Mouse (Mus musculus) c-Kit-positive CD71-negative TER-119-negative erythroid progenitor cells, embryonic 14.5 days (primary cell): ENCODE data around the gene Mia2.

ENCODE experiments used
- DNase-seq: peaks from one replicate; pipeline ENCODE4 v3.0.0-alpha.2; 2013; ENCODE audit warnings: low read depth

Gene Mia2

DNA sequence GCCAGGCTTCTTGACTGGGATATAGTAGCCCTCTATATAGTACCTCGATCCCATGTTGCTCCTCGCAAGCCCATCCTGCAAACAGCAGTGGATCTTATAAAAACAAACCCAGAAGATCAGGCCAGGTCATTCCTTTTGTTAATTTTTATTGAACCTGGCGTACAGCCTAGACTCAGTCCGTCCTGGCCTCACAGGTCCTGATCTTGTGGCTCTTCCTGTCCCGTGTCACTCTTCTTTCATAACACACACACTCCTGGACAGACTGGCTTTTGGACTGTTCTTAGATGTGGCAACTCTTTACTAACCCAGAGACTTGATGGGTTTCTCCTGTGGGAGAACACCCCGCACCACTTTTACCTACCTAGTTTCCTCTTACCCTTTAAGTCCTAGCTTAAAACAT is 10.3 kb downstream of the Mia2 start:
- no peak for DNase-seq

- no peak for DNase-seq
These were observed 10.9 kb downstream of the Mia2 start for GRCm38 (mm10) chr12:59106491-59106890.

- DNase-seq = no peak
These were observed 12.3 kb downstream of the Mia2 start for GRCm38 (mm10) chr12:59107926-59108325.

GRCm38 (mm10) chr12:59117184-59117583 is 21.6 kb downstream of the Mia2 start:
- no peak for DNase-seq

GRCm38 (mm10) chr12:59125426-59125825 is 29.8 kb downstream of the Mia2 start:
- DNase-seq = no peak

DNA sequence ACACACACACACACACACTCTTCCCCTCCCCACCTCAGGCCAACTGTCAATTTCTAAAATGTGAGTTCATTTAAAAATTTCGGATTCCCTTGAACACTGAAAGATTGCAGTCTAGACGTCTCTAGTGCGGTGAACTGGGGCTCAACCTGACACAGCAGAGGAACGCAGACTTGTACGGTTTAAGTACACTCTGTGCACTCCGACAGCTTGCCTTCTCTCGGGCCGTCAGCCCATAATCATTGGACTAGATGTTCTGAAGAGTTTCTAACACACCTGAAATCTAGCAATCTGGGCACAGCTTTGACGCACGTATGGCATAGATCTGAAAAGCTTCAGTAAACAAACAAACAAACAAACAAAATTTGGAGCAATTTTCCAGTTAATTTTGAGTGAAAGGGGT is 32.9 kb downstream of the Mia2 start:
- no peak for DNase-seq

- no peak for DNase-seq
These were observed 33.4 kb downstream of the Mia2 start for GRCm38 (mm10) chr12:59129038-59129437.

DNA sequence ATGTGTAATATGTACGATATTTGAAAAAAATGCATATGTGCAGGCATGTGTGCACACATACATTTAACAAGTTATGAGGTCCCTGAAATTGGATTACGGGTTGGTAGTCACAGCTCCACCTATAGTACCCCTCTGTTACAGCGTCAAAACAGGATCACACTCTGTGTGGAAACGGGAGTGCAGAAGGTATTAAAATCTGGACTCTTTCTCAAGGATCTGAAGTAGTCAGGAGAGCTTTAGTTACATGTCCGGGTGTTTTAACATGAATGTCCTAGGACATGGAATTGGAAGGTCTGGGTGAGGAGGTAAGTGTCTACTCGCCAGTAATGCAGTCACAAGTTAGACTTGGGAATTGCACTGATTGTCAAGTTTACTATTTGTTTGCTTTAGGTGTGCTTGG is 34.0 kb downstream of the Mia2 start:
- DNase-seq = no peak

GRCm38 (mm10) chr12:59130249-59130648 is 34.6 kb downstream of the Mia2 start:
- DNase-seq = no peak

GRCm38 (mm10) chr12:59130651-59131577 is 35.3 kb downstream of the Mia2 start:
- DNase-seq = peak; percentile 76

DNA sequence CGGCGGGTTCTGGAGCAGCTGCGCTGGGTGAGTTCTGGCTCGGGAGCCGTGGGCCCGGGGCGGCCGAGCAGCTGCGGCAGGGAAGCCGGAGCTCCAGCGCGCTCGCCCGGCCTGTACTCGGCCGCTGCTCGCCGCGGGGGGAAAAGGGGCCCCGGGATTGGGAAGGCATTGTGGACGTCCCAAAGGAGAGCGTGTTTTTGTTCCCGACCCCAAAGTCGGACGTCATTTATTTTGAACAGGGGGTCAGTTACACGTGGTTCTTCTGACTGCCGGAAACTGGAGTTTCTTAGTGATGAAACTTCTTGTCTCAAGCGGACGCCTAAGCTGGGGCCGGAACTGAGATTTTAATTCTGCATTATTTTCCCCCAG is 36.0 kb downstream of the Mia2 start:
- DNase-seq = no peak

DNA sequence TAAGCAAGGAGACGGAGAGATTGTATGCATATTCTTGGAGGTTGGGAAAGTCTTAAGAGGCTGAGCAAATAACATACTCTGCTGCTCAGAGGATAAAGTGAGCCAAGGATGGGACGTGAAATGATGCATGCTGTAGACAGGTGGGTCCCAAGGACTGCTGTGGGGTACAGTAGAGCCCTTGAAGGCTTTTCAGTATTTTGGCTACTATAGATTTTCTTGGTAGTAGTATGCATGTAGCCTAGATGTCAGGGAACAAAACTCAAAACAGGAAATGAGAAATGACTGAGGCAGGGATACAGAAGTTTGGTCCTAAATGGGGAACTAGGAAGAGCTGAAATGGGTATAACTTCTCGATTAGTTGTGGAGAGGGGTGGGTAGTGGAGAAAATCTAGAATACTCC is 36.9 kb downstream of the Mia2 start:
- no peak for DNase-seq

DNA sequence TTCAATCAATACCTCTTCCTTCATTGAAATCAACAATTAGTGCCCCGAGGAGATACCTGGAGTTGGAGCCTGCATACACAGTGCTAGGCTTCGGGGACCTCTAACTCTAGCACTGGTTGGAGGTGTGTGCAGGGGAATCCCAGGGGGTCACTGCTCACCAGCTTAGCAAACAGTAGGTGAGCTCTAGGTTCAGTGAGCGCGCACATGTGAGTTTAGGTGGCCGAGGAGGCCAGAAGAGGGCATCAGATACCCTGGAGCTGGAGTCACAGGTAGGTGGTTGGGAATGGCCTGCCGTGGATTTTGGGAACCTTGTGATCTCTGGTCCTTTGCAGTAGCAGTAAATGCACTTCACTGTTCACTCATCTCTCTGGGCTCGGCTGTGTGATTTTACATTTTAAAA is 37.3 kb downstream of the Mia2 start:
- no peak for DNase-seq

DNA sequence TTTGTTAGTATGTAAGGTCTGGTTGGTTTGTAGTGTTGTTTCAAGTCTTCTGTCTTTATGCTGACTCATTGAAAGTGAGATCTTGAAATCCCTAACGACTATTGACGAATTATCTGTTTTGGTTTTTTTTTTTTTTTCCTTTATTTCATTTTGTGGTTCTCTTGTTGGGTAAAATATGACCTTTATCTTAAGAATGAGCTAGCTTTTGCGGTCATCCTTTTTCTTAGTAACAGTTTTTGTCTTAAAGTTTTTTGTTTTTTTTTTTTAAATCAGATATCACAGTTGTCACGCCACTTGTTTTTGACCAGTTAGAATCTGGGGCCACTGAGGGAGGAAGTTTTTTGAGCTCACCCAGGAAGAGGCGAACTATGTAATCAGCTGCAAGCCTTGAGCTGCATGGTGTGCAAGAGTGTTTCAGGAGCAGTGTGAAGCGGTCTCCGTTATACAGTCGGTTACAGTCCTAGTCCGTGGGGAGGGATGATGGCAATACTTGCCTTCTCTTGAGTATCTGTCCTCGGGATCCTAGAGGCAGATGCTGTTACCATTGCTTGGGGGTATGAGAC is 37.9 kb downstream of the Mia2 start:
- no peak for DNase-seq

DNA sequence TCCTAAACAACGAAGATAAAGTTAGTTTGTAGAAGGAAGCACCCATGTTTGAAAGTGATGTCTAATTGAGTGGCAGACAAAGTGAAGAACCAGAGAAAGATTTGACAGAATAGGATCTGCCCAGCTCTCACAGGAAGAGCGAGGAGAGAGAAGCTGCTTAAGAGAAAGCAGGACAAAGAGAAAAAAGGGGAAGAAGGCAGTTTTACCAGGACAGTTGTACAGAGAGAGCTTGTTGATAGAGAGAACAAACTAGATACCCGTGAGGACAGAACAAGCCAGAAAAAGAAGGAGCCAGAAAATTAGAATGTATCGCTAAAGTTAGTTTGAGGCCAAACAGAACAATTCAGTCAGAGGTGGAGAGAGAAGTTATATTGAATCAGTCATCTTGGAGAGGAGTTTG is 39.5 kb downstream of the Mia2 start:
- no peak for DNase-seq

DNA sequence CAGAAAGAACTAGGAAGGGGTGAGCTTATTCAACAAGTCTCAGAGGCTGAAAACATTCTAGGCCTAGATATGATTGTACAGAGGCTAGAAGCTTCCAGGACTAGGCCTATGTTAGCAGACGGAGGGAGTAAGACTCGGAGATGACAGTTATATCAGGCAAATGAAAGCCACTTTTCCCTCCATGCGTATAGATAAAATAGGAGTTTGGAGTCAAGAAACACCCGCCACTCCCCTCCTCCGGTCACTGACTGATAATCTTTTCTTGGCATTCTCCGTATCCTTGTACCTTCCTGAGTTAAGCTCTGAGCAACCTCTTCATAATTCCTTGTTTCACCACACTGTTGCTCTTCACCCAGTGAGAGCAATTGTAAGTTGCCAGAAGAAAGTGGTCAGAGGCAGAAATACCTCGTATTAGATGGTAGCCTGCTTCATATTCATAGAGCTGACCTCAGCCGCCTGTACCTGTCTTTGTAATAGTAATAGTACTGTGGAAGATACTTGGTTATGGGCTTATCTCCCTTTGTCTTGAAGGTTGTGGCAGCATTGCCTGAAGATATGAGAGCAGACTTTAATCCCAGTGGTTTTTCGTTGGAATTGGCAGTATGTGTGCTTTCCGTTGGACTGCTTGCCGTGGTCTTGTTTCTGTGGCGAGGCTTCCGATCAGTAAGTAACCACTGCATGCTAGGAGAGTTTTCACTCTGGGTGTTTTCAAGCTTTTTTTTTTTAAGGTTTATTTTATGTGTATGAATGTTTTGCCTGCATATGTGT is 40.1 kb downstream of the Mia2 start:
- DNase-seq = no peak

DNA sequence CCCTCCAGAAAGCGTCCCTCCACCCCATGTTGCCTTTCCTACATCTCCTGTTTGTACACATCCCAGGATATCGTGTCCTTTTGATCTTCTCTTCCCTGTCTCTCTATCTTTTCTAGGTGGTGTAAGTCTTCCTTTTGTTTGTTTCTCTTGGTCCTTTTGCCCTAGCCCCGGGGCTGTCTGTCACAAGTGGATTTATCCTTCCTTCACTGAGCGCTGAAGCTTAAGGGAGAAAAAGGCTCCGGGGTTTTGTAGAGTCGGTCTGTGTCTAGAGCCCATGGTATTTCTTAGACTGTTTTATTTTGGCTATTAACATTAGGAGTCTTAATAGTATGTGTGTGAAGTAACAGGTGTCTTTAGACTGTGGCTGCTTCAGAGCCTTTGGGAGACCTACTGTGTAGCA is 41.4 kb downstream of the Mia2 start:
- DNase-seq = no peak

DNA sequence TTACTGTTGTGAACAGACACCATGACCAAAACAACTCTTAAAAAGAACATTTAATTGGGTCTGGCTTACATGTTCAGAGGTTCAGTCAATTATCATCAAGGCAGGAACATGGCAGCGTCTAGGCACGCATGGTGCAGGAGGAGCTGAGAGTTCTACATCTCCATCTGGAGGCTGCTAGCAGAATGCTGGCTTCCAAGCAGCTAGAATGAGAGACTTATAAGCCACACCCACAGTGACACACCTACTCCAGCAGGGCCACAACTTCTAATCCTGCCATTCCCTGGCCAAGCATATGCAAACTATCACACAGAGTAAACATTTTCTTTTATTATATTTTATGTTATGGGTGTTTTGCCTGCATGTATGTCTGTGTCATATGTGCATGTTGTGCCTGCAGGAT is 43.8 kb downstream of the Mia2 start:
- no peak for DNase-seq

DNA sequence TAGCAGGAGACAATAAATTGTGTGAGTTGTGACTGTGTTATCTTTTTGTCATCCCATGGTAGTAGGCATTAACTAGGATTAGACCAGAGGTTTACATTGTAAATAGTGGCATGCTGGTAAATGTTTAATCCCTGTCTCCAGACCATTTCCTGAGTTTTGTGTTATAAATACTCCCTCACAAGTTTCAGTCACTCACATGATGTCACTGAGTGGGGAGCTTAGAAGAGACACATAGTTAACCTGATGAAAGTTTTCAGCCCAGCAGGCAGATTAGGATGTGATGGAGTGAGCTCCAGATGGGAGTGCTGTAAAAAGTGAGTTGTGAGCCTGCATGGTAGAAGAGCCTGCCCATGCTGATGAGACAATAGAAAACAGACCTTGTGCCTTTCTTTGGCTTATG is 49.5 kb downstream of the Mia2 start:
- DNase-seq = no peak

- DNase-seq = no peak
These were observed 54.1 kb downstream of the Mia2 start for GRCm38 (mm10) chr12:59149691-59150090.

DNA sequence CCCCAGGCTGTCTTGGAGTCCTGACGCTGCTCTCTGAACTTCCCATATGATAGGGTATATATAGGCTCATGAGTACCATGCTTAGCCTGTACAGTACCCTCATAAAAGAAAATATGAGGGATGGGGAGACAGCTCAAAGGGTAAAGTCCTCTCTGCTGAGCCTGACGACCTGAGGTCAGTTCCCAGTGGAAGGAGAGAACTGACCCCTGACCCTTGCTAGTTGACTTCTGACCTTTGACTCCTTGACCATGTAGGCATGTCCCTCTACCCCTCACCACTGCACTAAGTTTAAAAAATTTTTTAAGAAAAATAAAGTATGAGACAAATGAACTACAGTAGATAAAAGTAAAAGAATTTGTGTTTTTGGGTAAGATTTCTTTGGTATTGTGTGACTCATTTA is 65.5 kb downstream of the Mia2 start:
- no peak for DNase-seq

- no peak for DNase-seq
These were observed 67.2 kb downstream of the Mia2 start for GRCm38 (mm10) chr12:59162797-59163196.

DNA sequence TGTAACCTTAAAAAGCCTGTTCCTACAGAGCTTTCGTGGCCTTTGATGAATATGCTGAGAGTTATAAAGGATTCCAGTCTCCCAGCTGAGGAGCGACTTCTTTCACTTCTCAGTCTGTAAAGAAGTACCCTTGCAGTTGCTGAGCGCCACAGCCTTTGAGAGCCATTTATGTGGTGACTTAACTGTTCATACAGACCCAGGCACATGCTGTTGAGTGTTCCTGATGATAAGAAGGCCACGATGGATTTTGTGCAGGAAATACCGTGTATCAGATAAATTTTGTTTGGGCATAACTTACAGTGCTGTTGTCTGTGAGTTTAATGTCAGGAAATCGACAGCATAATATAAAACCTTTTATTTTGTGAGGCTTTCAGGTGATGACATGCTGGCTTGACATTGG is 68.9 kb downstream of the Mia2 start:
- no peak for DNase-seq
